Mouse (Mus musculus): ENCODE data around the gene Xpo5.
A peak's percentile ranks its signal among the peaks of the same experiment; 100 is the strongest.

The Xpo5 gene

GRCm38 (mm10) chr17:46203078-46203477 is 496 bp downstream of the Xpo5 start:
- no peak for DNase-seq (ENCODE audit: low spot score)

GRCm38 (mm10) chr17:46206676-46207075 is 4.1 kb downstream of the Xpo5 start:
- DNase-seq (ENCODE audit: low spot score) = no peak

GRCm38 (mm10) chr17:46210550-46210949 is 8.0 kb downstream of the Xpo5 start:
- DNase-seq (ENCODE audit: low spot score) = no peak

GRCm38 (mm10) chr17:46221601-46222000 is 19.0 kb downstream of the Xpo5 start:
- DNase-seq (ENCODE audit: low spot score) = no peak

GRCm38 (mm10) chr17:46227576-46227975 is 25.0 kb downstream of the Xpo5 start:
- no peak for DNase-seq (ENCODE audit: low spot score)

GRCm38 (mm10) chr17:46236067-46236466 is 33.5 kb downstream of the Xpo5 start:
- DNase-seq (ENCODE audit: low spot score) = no peak

GRCm38 (mm10) chr17:46237079-46237478 is 34.5 kb downstream of the Xpo5 start:
- DNase-seq (ENCODE audit: low spot score) = no peak

GRCm38 (mm10) chr17:46237480-46237879 is 34.9 kb downstream of the Xpo5 start:
- no peak for DNase-seq (ENCODE audit: low spot score)

- no peak for DNase-seq (ENCODE audit: low spot score)
These were observed 37.0 kb downstream of the Xpo5 start for GRCm38 (mm10) chr17:46239516-46240114.

- DNase-seq (ENCODE audit: low spot score) = no peak
These were observed 38.9 kb downstream of the Xpo5 start for GRCm38 (mm10) chr17:46241471-46241870.

GRCm38 (mm10) chr17:46242274-46242673 is 39.7 kb downstream of the Xpo5 start:
- no peak for DNase-seq (ENCODE audit: low spot score)

GRCm38 (mm10) chr17:46242993-46243392 is 40.4 kb downstream of the Xpo5 start:
- no peak for DNase-seq (ENCODE audit: low spot score)

- no peak for DNase-seq (ENCODE audit: low spot score)
These were observed 41.0 kb downstream of the Xpo5 start for GRCm38 (mm10) chr17:46243624-46244023.

GRCm38 (mm10) chr17:46244579-46244978 is 42.0 kb downstream of the Xpo5 start:
- no peak for DNase-seq (ENCODE audit: low spot score)

- peak; percentile 85 for DNase-seq (ENCODE audit: low spot score)
These were observed 45.1 kb downstream of the Xpo5 start, which contains the start of the genes Polr1c and Yipf3 for GRCm38 (mm10) chr17:46247512-46248188. Polr1c (minus strand) TSS chr17:46248054. Yipf3 (plus strand) TSS chr17:46248080.

GRCm38 (mm10) chr17:46248189-46248522 is 45.6 kb downstream of the Xpo5 start:
- no peak for DNase-seq (ENCODE audit: low spot score)

- DNase-seq (ENCODE audit: low spot score) = no peak
These were observed 48.6 kb downstream of the Xpo5 start for GRCm38 (mm10) chr17:46251174-46251573.

GRCm38 (mm10) chr17:46252571-46253451 is 50.2 kb downstream of the Xpo5 start:
- DNase-seq (ENCODE audit: low spot score) = no peak

GRCm38 (mm10) chr17:46253452-46254084 is 51.0 kb downstream of the Xpo5 start, which contains the start of gene Lrrc73:
Lrrc73 (plus strand) TSS chr17:46253531.
- DNase-seq (ENCODE audit: low spot score) = peak; percentile 67

- no peak for DNase-seq (ENCODE audit: low spot score)
These were observed 51.5 kb downstream of the Xpo5 start for GRCm38 (mm10) chr17:46254106-46254505.

GRCm38 (mm10) chr17:46255147-46255546 is 52.6 kb downstream of the Xpo5 start:
- no peak for DNase-seq (ENCODE audit: low spot score)

Data from urinary bladder, postnatal 10 days (tissue).